Mouse (Mus musculus) embryo, embryonic 10 days (tissue): ENCODE measurements around the gene Ctag2.

Experiments used
- DNase-seq: peaks from one replicate; pipeline ENCODE4 v3.0.0-alpha.2; 2015; ENCODE audit warnings: low spot score

Ctag2 gene

GRCm38 (mm10) chrX:65047344-65047743, at the start of gene Ctag2:
TSS of gene Ctag2 (plus strand) at chrX:65047644.
- DNase-seq = no peak
